Comparison of ENCODE assay signal across 22 mouse cellular contexts in genomic region chr8:90769791-90770190, GRCm38 (mm10). TPM values are rescaled to one million over a fixed set of nuclear protein-coding genes. Genes with fewer than 3 reads are reported as not detected.
DNase-seq lines count a peak whose midpoint lies in the region; ATAC-seq and TF ChIP-seq lines count a peak whose summit lies in the region.
"Had no signal": no experiment of that assay in that cellular context is flagged by ENCODE, and none has a peak within 500 bp of the region (broad histone marks: within the 10 kb centered on the region; RNA-seq: fewer than 3 reads in every experiment).

No protein-coding gene starts in this region.

- no peak overlapping the region for H3K4me3 ChIP-seq in embryonic facial prominence, embryonic 14.5 days (ENCODE audit: low read depth, low read length)
- no peak overlapping the region for H3K4me3 ChIP-seq in embryonic facial prominence, embryonic 10.5 days
- no peak overlapping the region for H3K4me3 ChIP-seq in hindbrain, postnatal 0 days (ENCODE audit: low read length)
- no peak overlapping the region for H3K4me3 ChIP-seq in hindbrain, embryonic 10.5 days
- H3K4me3 ChIP-seq in limb, embryonic 11.5 days (ENCODE audit: low read depth, low read length) = no peak overlapping the region
- no peak overlapping the region for H3K4me3 ChIP-seq in limb, embryonic 10.5 days
- H3K4me3 ChIP-seq in heart, embryonic 11.5 days (ENCODE audit: low read depth, low read length) = no peak overlapping the region
- H3K4me3 ChIP-seq: embryonic facial prominence, embryonic 13.5 days; forebrain, embryonic 15.5 days had no signal

- H3K27me3 ChIP-seq in embryonic facial prominence, embryonic 14.5 days (replicated peaks; ENCODE audit: control insufficient read depth, insufficient read depth, low read length) = no peaks in the 10 kb centered on the region
- H3K27me3 ChIP-seq in embryonic facial prominence, embryonic 10.5 days (replicated peaks; ENCODE audit: low read depth, poor library complexity, severe bottlenecking) = no peaks in the 10 kb centered on the region
- no peaks in the 10 kb centered on the region for H3K27me3 ChIP-seq in hindbrain, postnatal 0 days (ENCODE audit: insufficient read depth, low read length)
- no peaks in the 10 kb centered on the region for H3K27me3 ChIP-seq in hindbrain, embryonic 10.5 days (ENCODE audit: insufficient read depth, poor library complexity, severe bottlenecking)
- no peaks in the 10 kb centered on the region for H3K27me3 ChIP-seq in limb, embryonic 11.5 days (ENCODE audit: control insufficient read depth, insufficient read depth, low read length)
- H3K27me3 ChIP-seq in limb, embryonic 10.5 days (ENCODE audit: low read depth, poor library complexity, severe bottlenecking) = no peaks in the 10 kb centered on the region
- no peaks in the 10 kb centered on the region for H3K27me3 ChIP-seq in heart, embryonic 11.5 days (ENCODE audit: control insufficient read depth, insufficient read depth, low read length)
- H3K27me3 ChIP-seq: embryonic facial prominence, embryonic 13.5 days; forebrain, embryonic 15.5 days had no signal

- H3K36me3 ChIP-seq in embryonic facial prominence, embryonic 14.5 days (ENCODE audit: control insufficient read depth, insufficient read depth, low read length) = no peaks in the 10 kb centered on the region
- no peaks in the 10 kb centered on the region for H3K36me3 ChIP-seq in embryonic facial prominence, embryonic 10.5 days (replicated peaks)
- no peaks in the 10 kb centered on the region for H3K36me3 ChIP-seq in hindbrain, postnatal 0 days (ENCODE audit: insufficient read depth, low read length)
- H3K36me3 ChIP-seq in hindbrain, embryonic 10.5 days = no peaks in the 10 kb centered on the region
- H3K36me3 ChIP-seq in limb, embryonic 11.5 days (ENCODE audit: control insufficient read depth, insufficient read depth, low read length) = no peaks in the 10 kb centered on the region
- no peaks in the 10 kb centered on the region for H3K36me3 ChIP-seq in limb, embryonic 10.5 days
- no peaks in the 10 kb centered on the region for H3K36me3 ChIP-seq in heart, embryonic 11.5 days (ENCODE audit: control insufficient read depth, insufficient read depth, low read length)
- H3K36me3 ChIP-seq: embryonic facial prominence, embryonic 13.5 days; forebrain, embryonic 15.5 days had no signal

- no peak overlapping the region for H3K27ac ChIP-seq in embryonic facial prominence, embryonic 14.5 days (replicated peaks; ENCODE audit: low read depth, low read length)
- H3K27ac ChIP-seq in embryonic facial prominence, embryonic 10.5 days (replicated peaks) = no peak overlapping the region
- no peak overlapping the region for H3K27ac ChIP-seq in hindbrain, postnatal 0 days
- no peak overlapping the region for H3K27ac ChIP-seq in hindbrain, embryonic 10.5 days
- H3K27ac ChIP-seq in limb, embryonic 11.5 days (replicated peaks; ENCODE audit: low read depth, low read length) = no peak overlapping the region
- no peak overlapping the region for H3K27ac ChIP-seq in limb, embryonic 10.5 days
- H3K27ac ChIP-seq in heart, embryonic 11.5 days (ENCODE audit: low read depth, low read length) = no peak overlapping the region
- H3K27ac ChIP-seq: embryonic facial prominence, embryonic 13.5 days; forebrain, embryonic 15.5 days had no signal

- ATAC-seq in embryonic facial prominence, embryonic 14.5 days (ENCODE audit: low read depth) = peak; percentile 44; the same call in 1 of the 2 replicates
- no peak for ATAC-seq in hindbrain, postnatal 0 days
- no peak for ATAC-seq in limb, embryonic 11.5 days (ENCODE audit: insufficient number of reproducible peaks, low FRiP score, low TSS enrichment, low read depth)
- ATAC-seq in heart, embryonic 11.5 days (replicated peaks; ENCODE audit: insufficient number of reproducible peaks, low FRiP score, low TSS enrichment) = no peak
- ATAC-seq: forebrain, embryonic 15.5 days; forebrain, postnatal 0 days had no signal

- no peaks in the 10 kb centered on the region for H3K9me3 ChIP-seq in embryonic facial prominence, embryonic 14.5 days (ENCODE audit: control insufficient read depth, low read length)
- peaks cover 8% of the 10 kb centered on the region for H3K9me3 ChIP-seq in embryonic facial prominence, embryonic 10.5 days
- no peaks in the 10 kb centered on the region for H3K9me3 ChIP-seq in hindbrain, postnatal 0 days (ENCODE audit: low read length)
- peaks cover 6% of the 10 kb centered on the region; the same call in 1 of the 2 replicates for H3K9me3 ChIP-seq in hindbrain, embryonic 10.5 days
- no peaks in the 10 kb centered on the region; the same call in 1 of the 2 replicates for H3K9me3 ChIP-seq in limb, embryonic 11.5 days (ENCODE audit: control insufficient read depth, low read length)
- H3K9me3 ChIP-seq in limb, embryonic 10.5 days (replicated peaks) = no peaks in the 10 kb centered on the region
- H3K9me3 ChIP-seq in heart, embryonic 11.5 days (replicated peaks; ENCODE audit: control insufficient read depth, low read length) = no peaks in the 10 kb centered on the region
- H3K9me3 ChIP-seq: embryonic facial prominence, embryonic 13.5 days; forebrain, embryonic 15.5 days had no signal

- no peak for TF ChIP-seq POLR2A in brain, embryonic 14.5 days (IDR thresholded peaks at IDR 0.05; ENCODE audit: borderline replicate concordance, extremely low read depth, insufficient read depth, insufficient read length, poor library complexity, severe bottlenecking)

- DNase-seq in embryonic facial prominence, embryonic 14.5 days (ENCODE audit: low spot score) = peak; percentile 62
- DNase-seq in embryonic facial prominence, embryonic 10.5 days (ENCODE audit: low spot score) = no peak
- peak; percentile 35 for DNase-seq in hindbrain, postnatal 0 days (ENCODE audit: low spot score)
- no peak for DNase-seq in hindbrain, embryonic 10.5 days (ENCODE audit: low spot score)
- peak; percentile 12 for DNase-seq in limb, embryonic 11.5 days (ENCODE audit: low spot score)
- DNase-seq in limb, embryonic 10.5 days (ENCODE audit: low spot score) = no peak
- DNase-seq in brain, embryonic 14.5 days (ENCODE audit: low read depth) = peak; percentile 62
- DNase-seq: adrenal gland, adult 2 months; adrenal gland, postnatal 10 days; adrenal gland, postnatal 25 days; cerebellum, adult 18-20 months; cerebellum, adult 8-10 months; cerebellum, adult 9-11 months; cerebellum, postnatal 25 days; forebrain, postnatal 0 days had no signal

- TF ChIP-seq CTCF in hindbrain, postnatal 0 days (IDR thresholded peaks at IDR 0.05; ENCODE audit: low read depth) = no peak
- no peak for TF ChIP-seq CTCF in brain, embryonic 14.5 days (IDR thresholded peaks at IDR 0.05; ENCODE audit: borderline replicate concordance, extremely low read depth, insufficient read depth, insufficient read length)

- H3K4me1 ChIP-seq in embryonic facial prominence, embryonic 14.5 days (ENCODE audit: control insufficient read depth, insufficient read depth, low read length) = no peaks in the 10 kb centered on the region
- no peaks in the 10 kb centered on the region for H3K4me1 ChIP-seq in embryonic facial prominence, embryonic 10.5 days
- H3K4me1 ChIP-seq in hindbrain, postnatal 0 days (ENCODE audit: insufficient read depth, low read length) = no peaks in the 10 kb centered on the region
- H3K4me1 ChIP-seq in hindbrain, embryonic 10.5 days (replicated peaks) = no peaks in the 10 kb centered on the region
- no peaks in the 10 kb centered on the region for H3K4me1 ChIP-seq in limb, embryonic 11.5 days (ENCODE audit: control insufficient read depth, insufficient read depth, low read length)
- H3K4me1 ChIP-seq in limb, embryonic 10.5 days = no peaks in the 10 kb centered on the region
- no peaks in the 10 kb centered on the region for H3K4me1 ChIP-seq in heart, embryonic 11.5 days (ENCODE audit: control insufficient read depth, insufficient read depth, low read length)
- H3K4me1 ChIP-seq: forebrain, embryonic 15.5 days had no signal

- no peak overlapping the region for H3K9ac ChIP-seq in embryonic facial prominence, embryonic 14.5 days (ENCODE audit: low read depth, low read length)
- no peak overlapping the region for H3K9ac ChIP-seq in hindbrain, postnatal 0 days (replicated peaks; ENCODE audit: low read length)
- no peak overlapping the region for H3K9ac ChIP-seq in limb, embryonic 11.5 days (ENCODE audit: low read length)
- no peak overlapping the region for H3K9ac ChIP-seq in heart, embryonic 11.5 days (ENCODE audit: low read depth, low read length)
- H3K9ac ChIP-seq: embryonic facial prominence, embryonic 13.5 days; forebrain, embryonic 15.5 days; forebrain, postnatal 0 days had no signal

- 67% methylated on average over 5 of the region's 5 CpGs for WGBS in embryonic facial prominence, embryonic 14.5 days
- 82% methylated on average over 5 of the region's 5 CpGs for WGBS in embryonic facial prominence, embryonic 10.5 days
- WGBS in hindbrain, postnatal 0 days = 57% methylated on average over 5 of the region's 5 CpGs
- WGBS in hindbrain, embryonic 10.5 days = 85% methylated on average over 5 of the region's 5 CpGs
- 87% methylated on average over 5 of the region's 5 CpGs for WGBS in limb, embryonic 11.5 days
- 87% methylated on average over 5 of the region's 5 CpGs for WGBS in limb, embryonic 10.5 days
- WGBS in heart, embryonic 11.5 days (ENCODE audit: insufficient replicate concordance) = 73% methylated on average over 5 of the region's 5 CpGs

- no peak overlapping the region for H3K4me2 ChIP-seq in embryonic facial prominence, embryonic 14.5 days (ENCODE audit: low read depth, low read length)
- no peak overlapping the region for H3K4me2 ChIP-seq in hindbrain, postnatal 0 days (ENCODE audit: low read depth, low read length)
- no peak overlapping the region for H3K4me2 ChIP-seq in limb, embryonic 11.5 days (ENCODE audit: low read depth, severe bottlenecking)
- H3K4me2 ChIP-seq in heart, embryonic 11.5 days = no peak overlapping the region
- H3K4me2 ChIP-seq: embryonic facial prominence, embryonic 13.5 days; forebrain, embryonic 15.5 days had no signal

RNA-seq across cellular contexts. Expression of gene Gm19935, which starts 47.4 kb away (rescaled TPM):
- polyA plus RNA-seq in embryonic facial prominence, embryonic 14.5 days (2014; fragmentation: Nextera tagmentation; extraction: Ambion mirVana) = 1.8 TPM in 1 of 2 replicates, not detected in the other
- not detected in 2 replicates for polyA plus RNA-seq in embryonic facial prominence, embryonic 10.5 days (2016; fragmentation: Nextera tagmentation; extraction: Ambion mirVana)
- 2.0 and 7.2 TPM in 2 replicates for total RNA-seq in hindbrain, postnatal 0 days (2014; rRNA removed)
- polyA plus RNA-seq in hindbrain, postnatal 0 days (2015; fragmentation: Nextera tagmentation; extraction: Ambion mirVana) = 3.9 and 5.5 TPM in 2 replicates
- polyA plus RNA-seq in hindbrain, embryonic 10.5 days (2016; fragmentation: Nextera tagmentation; extraction: Ambion mirVana) = 0.16 and 0.73 TPM in 2 replicates
- polyA plus RNA-seq in limb, embryonic 11.5 days (2014; fragmentation: Nextera tagmentation; extraction: Ambion mirVana) = not detected in 2 replicates
- not detected in 2 replicates for polyA plus RNA-seq in limb, embryonic 10.5 days (2016; fragmentation: Nextera tagmentation; extraction: Ambion mirVana)
- 0.33 and 1.2 TPM in 2 replicates for polyA plus RNA-seq in brain, embryonic 14.5 days (2012; rRNA removed)
- not detected in 2 replicates for polyA plus RNA-seq in heart, embryonic 11.5 days (2014; fragmentation: Nextera tagmentation; extraction: Ambion mirVana)
- total RNA-seq: adrenal gland, adult 2 months; adrenal gland, postnatal 10 days; adrenal gland, postnatal 25 days; adrenal gland, postnatal 4 days; MEL had no signal
- polyA plus RNA-seq: adrenal gland, adult 2 months; embryonic facial prominence, embryonic 11.5 days; embryonic facial prominence, embryonic 13.5 days; forebrain, embryonic 11.5 days had no signal

RNA-seq across cellular contexts. Expression of gene Chd9, which starts 58.4 kb away (rescaled TPM):
- polyA plus RNA-seq in embryonic facial prominence, embryonic 14.5 days (2014; fragmentation: Nextera tagmentation; extraction: Ambion mirVana) = 114 and 123 TPM in 2 replicates
- 30.3 and 34.2 TPM in 2 replicates for polyA plus RNA-seq in embryonic facial prominence, embryonic 10.5 days (2016; fragmentation: Nextera tagmentation; extraction: Ambion mirVana)
- total RNA-seq in hindbrain, postnatal 0 days (2014; rRNA removed) = 87.2 and 112 TPM in 2 replicates
- 103 and 106 TPM in 2 replicates for polyA plus RNA-seq in hindbrain, postnatal 0 days (2015; fragmentation: Nextera tagmentation; extraction: Ambion mirVana)
- 38.0 and 40.2 TPM in 2 replicates for polyA plus RNA-seq in hindbrain, embryonic 10.5 days (2016; fragmentation: Nextera tagmentation; extraction: Ambion mirVana)
- 60.0 and 62.2 TPM in 2 replicates for polyA plus RNA-seq in limb, embryonic 11.5 days (2014; fragmentation: Nextera tagmentation; extraction: Ambion mirVana)
- 35.8 and 45.5 TPM in 2 replicates for polyA plus RNA-seq in limb, embryonic 10.5 days (2016; fragmentation: Nextera tagmentation; extraction: Ambion mirVana)
- 74.7 and 79.5 TPM in 2 replicates for polyA plus RNA-seq in brain, embryonic 14.5 days (2012; rRNA removed)
- polyA plus RNA-seq in heart, embryonic 11.5 days (2014; fragmentation: Nextera tagmentation; extraction: Ambion mirVana) = 44.7 and 46.7 TPM in 2 replicates

Comparison
In these comparisons a context has a peak if more than half of its experiments do, and no peak if none do; other contexts are left out.
1. DNase-seq: peak in embryonic facial prominence, embryonic 14.5 days (single experiment), hindbrain, postnatal 0 days (single experiment), limb, embryonic 11.5 days (single experiment) and brain, embryonic 14.5 days (single experiment); none in embryonic facial prominence, embryonic 10.5 days (single experiment), hindbrain, embryonic 10.5 days (single experiment) and limb, embryonic 10.5 days (single experiment).